Mouse (Mus musculus) cerebellum, postnatal 4 days (tissue): Measurements from ENCODE around the gene Pip4k2c.
"Not testable (repeated sequence)": the region's sequence is repeated elsewhere in the genome, so short reads cannot be mapped to it uniquely, and the experiment has no call there.

Experiments used
- DNase-seq, 2 experiments: peaks; one replicate each; pipeline ENCODE4 v3.0.0; 2022; ENCODE audit warnings: low spot score in 2 of 2, mixed read lengths in 1 of 2

Gene Pip4k2c

GRCm38 (mm10) chr10:127170837-127171272 is 40.5 kb downstream of the Pip4k2c start:
- DNase-seq, result peak; percentile 37 to 69

- no peak for DNase-seq
These were observed 41.4 kb downstream of the Pip4k2c start for GRCm38 (mm10) chr10:127170002-127170401.

GRCm38 (mm10) chr10:127167614-127168192 is 43.7 kb downstream of the Pip4k2c start:
- DNase-seq, result no peak

GRCm38 (mm10) chr10:127166771-127167613 is 44.4 kb downstream of the Pip4k2c start:
- DNase-seq, result no peak

- no peak for DNase-seq
These were observed 45.0 kb downstream of the Pip4k2c start for GRCm38 (mm10) chr10:127166404-127166715.

GRCm38 (mm10) chr10:127165654-127166403 is 45.6 kb downstream of the Pip4k2c start:
- peak in 1 of 2 experiments; percentile 45 for DNase-seq

- peak in 1 of 2 experiments; percentile 51 for DNase-seq
These were observed 46.1 kb downstream of the Pip4k2c start for GRCm38 (mm10) chr10:127165354-127165653.

GRCm38 (mm10) chr10:127164631-127165353 is 46.6 kb downstream of the Pip4k2c start, which contains the start of gene B4galnt1:
B4galnt1 (plus strand) TSS chr10:127165225.
- peak; percentile 60 to 81 for DNase-seq

- no peak for DNase-seq
These were observed 47.2 kb downstream of the Pip4k2c start for GRCm38 (mm10) chr10:127164190-127164589.

- not testable (repeated sequence) for DNase-seq
These were observed 48.6 kb downstream of the Pip4k2c start for GRCm38 (mm10) chr10:127162771-127163261.

- no peak for DNase-seq
These were observed 50.7 kb downstream of the Pip4k2c start for GRCm38 (mm10) chr10:127160728-127161127.

- DNase-seq, result no peak
These were observed 51.3 kb downstream of the Pip4k2c start for GRCm38 (mm10) chr10:127160081-127160480.

- no peak for DNase-seq
These were observed 52.9 kb downstream of the Pip4k2c start for GRCm38 (mm10) chr10:127158471-127158870.

- DNase-seq, result no peak
These were observed 54.9 kb downstream of the Pip4k2c start for GRCm38 (mm10) chr10:127156511-127156910.

GRCm38 (mm10) chr10:127156089-127156488 is 55.3 kb downstream of the Pip4k2c start:
- DNase-seq, result no peak

GRCm38 (mm10) chr10:127154652-127155051 is 56.7 kb downstream of the Pip4k2c start:
- DNase-seq, result no peak

- no peak for DNase-seq
These were observed 57.1 kb downstream of the Pip4k2c start for GRCm38 (mm10) chr10:127154241-127154640.

- no peak for DNase-seq
These were observed 58.1 kb downstream of the Pip4k2c start for GRCm38 (mm10) chr10:127153323-127153722.

- not testable (repeated sequence) for DNase-seq
These were observed 58.8 kb downstream of the Pip4k2c start for GRCm38 (mm10) chr10:127152556-127152955.

GRCm38 (mm10) chr10:127151233-127151632 is 60.2 kb downstream of the Pip4k2c start:
- not testable (repeated sequence) for DNase-seq

- DNase-seq, result no peak
These were observed 60.9 kb downstream of the Pip4k2c start for GRCm38 (mm10) chr10:127150471-127150872.

- no peak for DNase-seq
These were observed 64.2 kb downstream of the Pip4k2c start for GRCm38 (mm10) chr10:127147135-127147534.
